Mouse (Mus musculus): ENCODE results near the gene Zfp747. TPM values are rescaled to one million over a fixed set of nuclear protein-coding genes. Genes with fewer than 3 reads are reported as not detected.

Gene Zfp747
- 22.1 TPM for total RNA-seq (2023)

DNA sequence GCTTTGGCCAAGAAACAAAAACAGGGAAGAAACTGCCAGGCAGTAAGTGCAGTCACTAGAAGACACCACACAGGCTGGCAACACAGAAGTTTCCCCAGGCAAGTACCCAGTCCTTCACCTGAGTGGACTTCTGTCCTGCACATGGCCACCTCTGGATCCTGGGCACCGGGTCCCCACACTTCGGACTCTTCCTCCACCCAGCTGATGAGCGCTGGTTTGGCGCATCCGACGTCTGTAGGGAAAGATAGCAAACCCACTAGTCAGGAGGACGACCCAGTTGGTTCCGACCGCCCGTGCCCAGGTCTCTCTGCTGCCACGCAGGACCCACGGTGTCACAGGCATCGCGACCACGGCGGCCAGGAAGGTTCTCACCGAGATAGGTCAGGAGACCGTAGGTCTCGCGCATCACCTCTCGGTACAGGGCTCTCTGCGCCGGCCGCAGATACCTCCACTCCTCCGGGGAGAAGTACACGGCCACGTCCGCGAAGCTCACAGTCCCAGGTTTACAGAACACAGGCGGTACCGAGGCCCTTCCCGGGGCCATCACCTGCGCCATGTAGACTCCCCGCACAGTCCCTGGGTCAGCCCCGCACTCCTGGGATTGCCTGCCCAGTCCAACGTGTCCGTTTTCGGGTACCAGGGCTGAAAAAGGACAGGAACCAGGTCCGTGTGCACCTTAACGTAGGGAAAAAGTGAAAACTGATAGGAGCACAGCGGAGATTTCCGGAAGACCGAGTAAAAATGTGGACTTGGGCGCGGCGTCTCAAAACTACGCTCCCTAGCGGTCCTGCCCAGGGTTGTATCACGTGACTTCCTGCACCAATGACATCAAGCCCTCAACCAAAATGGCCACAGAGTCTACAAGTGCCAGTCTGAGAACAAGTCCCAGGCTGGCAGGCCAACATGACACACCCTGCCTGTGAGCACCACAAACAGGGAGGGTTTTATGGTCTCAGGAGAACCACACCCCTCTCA, at the start of gene Zfp747:
Gene Zfp747, minus strand, starts transcription at position 780 of the 975 bp plus-strand sequence.

DNA sequence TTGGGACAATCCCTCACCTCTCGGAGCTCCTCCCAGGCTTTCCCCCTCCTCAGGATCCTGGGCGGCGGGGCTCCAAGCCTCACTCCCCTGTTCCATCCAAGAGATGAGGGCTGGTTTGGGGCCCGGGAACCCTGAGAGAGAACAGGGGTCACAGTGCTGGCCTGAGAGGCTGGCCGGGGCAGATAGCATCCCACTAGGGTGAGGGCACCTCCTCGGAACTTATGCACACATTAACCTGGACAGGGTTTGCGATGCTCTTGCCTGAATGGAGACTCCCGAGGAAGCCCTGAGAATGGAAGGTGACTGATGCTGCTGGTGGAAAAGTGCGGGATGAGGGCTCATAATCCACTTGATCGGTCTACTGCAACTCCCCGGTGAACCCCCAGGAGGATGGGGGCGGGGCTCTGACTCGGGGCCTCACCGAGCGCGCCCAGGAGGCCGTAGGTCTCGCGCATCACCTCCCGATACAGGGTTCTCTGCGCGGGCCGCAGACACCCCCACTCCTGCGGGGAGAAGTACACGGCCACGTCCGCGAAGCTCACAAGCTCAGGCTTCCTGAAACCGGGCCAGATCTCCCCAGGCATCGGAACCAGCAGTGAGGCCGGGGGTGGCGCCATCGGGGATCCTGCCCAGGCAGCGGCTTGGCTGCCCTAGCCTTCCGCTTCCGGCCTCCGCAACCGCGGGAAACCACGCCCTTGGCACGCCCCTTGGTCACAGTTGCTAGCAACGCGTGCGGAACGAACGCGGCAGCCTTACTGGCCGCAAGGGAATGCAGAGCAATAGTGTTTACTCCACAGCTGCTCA, 45.7 kb upstream of the Zfp747 start, which contains the start of gene Zfp688:
Gene Zfp688, minus strand, starts transcription at position 681 of the 804 bp plus-strand sequence.

DNA sequence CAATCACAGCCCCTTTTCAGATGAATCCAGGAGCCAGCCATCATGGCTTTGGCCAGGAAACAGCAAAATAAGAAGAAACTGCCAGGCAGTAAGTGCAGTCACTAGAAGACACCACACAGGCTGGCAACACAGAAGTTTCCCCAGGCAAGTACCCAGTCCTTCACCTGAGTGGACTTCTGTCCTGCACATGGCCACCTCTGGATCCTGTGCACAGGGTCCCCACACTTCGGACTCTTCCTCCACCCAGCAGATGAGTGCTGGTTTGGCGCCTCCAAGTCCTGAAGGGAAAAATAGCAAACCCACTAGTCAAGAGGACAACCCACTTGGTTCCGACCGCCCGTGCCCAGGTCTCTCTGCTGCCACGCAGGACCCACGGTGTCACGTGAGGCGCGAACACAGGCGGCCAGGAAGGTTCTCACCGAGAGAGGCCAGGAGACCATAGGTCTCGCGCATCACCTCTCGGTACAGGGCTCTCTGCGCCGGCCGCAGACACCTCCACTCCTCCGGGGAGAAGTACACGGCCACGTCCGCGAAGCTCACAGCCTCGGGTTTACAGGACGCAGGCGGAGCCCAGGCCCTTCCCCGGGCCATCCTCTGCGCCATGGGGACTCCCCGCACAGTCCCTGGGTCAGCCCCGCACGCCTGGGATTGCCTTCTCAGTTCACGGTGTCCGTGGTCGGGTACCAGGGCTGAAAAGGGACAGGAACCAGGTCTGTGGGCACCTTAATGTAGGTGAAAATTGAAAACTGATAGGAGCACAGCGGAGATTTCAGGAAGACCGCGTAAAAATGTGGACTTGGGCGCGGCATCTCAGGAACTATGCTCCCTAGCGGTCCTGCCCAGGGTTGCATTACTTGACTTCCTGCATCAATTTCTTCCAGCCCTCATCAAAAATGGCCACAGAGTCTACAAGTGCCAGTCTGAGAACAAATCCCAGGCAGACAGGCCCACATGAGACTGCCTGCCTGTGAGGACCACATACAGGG, 30.4 kb upstream of the Zfp747 start, which contains the start of gene Zfp764:
Gene Zfp764, minus strand, starts transcription at position 821 of the 986 bp plus-strand sequence.

DNA sequence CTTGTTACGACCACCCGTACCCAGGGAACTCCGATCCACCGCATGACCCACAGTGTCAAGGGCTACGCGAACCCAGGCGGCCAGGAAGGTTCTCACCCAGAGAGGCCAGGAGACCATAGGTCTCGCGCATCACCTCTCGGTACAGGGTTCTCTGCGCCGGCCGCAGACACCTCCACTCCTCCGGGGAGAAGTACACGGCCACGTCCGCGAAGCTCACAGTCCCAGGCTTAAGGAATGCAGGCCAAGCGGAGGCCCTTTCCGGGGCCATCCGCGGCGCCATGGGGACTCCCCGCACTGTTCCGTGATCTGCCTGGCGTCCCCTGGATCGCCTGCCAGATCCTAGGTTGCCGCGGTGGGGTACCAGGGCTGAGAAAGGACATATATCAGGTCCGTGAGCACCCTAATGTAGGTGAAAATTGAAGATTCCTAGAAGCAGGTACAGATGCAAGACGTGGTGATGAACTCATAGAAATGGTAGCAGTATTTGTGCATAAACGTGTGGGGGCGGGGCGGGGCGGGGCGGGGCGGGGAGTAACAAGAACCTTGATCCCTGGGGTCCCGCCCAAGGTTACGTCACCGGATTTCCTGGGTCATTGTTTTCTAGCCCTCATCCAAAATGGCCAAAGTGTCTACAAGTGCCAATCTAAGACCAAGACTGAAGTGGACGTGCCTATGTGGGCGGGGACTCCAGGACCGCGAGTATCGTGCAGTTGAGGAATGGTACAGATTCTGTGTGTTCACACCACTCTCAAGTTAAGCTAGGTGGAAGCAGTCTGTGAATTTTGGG, 17.5 kb upstream of the Zfp747 start, which contains the start of gene E430018J23Rik:
Gene E430018J23Rik, minus strand, starts transcription at position 473 of the 787 bp plus-strand sequence.

DNA sequence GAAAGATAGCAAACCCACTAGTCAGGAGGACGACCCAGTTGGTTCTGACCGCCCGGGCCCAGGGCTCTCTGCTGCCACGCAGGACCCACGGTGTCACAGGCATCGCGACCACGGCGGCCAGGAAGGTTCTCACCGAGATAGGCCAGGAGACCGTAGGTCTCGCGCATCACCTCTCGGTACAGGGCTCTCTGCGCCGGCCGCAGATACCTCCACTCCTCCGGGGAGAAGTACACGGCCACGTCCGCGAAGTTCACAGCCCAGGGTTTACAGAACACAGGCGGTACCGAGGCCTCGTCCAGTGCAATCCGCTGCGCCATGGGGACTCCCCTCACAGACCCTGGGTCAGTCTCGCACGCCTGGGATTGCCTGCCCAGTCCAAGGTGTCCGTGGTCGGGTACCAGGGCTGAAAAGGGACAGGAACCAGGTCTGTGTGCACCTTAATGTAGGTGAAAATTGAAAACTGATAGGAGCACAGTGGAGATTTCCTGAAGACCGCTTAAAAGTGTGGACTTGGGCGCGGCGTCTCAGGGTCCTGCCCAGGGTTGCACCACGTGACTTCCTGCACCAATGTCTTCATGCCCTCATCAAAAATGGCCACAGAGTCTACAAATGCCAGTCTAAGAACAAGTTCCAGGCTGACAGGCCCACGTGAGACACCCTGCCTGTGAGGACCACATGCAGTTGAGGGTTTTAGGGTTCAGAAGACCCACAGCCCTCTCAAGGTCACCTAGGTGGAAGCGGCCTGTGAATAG, 11.0 kb upstream of the Zfp747 start, which contains the start of gene 9130019O22Rik:
Gene 9130019O22Rik, minus strand, starts transcription at position 526 of the 752 bp plus-strand sequence.

DNA sequence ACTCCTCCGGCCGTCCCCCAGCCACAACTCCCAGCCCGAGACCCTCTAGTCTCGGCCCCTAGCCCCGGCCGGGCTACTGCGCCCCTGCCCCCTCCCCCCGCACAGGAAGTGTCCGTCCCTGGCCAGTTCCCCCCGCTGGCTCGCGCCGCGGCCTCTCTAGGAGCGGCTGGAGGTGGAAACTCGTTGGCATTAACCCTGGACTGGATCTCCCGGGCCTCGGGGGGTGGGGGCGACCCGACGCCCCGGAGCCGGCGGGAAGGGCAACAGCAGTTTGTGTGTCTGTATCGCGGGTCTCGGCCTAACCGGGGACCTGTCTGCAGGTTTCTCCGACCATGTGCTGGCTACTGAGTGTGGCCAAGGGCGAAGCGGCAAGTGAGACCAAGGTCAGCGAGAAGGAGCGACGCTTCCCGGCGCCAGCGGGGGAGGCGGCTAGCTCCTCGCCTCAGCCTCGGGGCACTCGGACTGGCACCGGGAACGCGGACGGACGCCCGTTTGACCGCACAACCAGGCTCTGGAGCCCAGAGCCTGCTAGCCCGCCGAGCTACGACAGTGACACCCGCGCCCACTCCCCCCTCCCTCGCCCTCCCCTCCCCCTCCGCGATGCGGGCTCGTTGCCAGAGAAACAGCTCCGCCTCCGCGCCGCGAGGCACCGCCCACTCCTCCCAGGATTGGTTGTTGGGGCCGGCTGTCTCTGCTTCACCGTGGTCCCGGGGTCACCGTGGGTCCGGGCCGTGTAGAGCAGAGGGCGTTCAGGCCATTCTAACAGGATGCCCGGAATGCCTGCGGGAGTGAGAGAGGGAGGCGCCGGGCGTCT, 30.1 kb downstream of the Zfp747 start, which contains the start of gene Zfp768:
Gene Zfp768, minus strand, starts transcription at position 78 of the 814 bp plus-strand sequence.

Other genes starting within 250 kb of the Zfp747 start
- gene Spn, start 238.2 kb downstream of the Zfp747 start, total RNA-seq (2023): 356 TPM
- 80.1 TPM for gene Cd2bp2, start 180.0 kb downstream of the Zfp747 start, total RNA-seq (2023)
- gene Tbc1d10b, start 167.6 kb downstream of the Zfp747 start, total RNA-seq (2023): 57.2 TPM
- 18.8 TPM for gene Mylpf, start 167.2 kb downstream of the Zfp747 start, total RNA-seq (2023)
- gene Zfp553, start 143.0 kb downstream of the Zfp747 start, total RNA-seq (2023): 12.1 TPM
- gene Sept1, start 142.9 kb downstream of the Zfp747 start, total RNA-seq (2023): 664 TPM
- gene Zfp771, start 131.8 kb downstream of the Zfp747 start, total RNA-seq (2023): 13.5 TPM
- 15.0 TPM for gene Dctpp1, start 115.3 kb downstream of the Zfp747 start, total RNA-seq (2023)
- 22.2 TPM for gene Sephs2, start 102.0 kb downstream of the Zfp747 start, total RNA-seq (2023)
- 195 TPM for gene Itgal, start 79.8 kb downstream of the Zfp747 start, total RNA-seq (2023)
- 0.24 TPM for gene Zfp768, start 30.5 kb downstream of the Zfp747 start, total RNA-seq (2023)
- gene 9130019O22Rik, start 11.1 kb upstream of the Zfp747 start, total RNA-seq (2023): 6.5 TPM
- 20.0 TPM for gene E430018J23Rik, start 17.6 kb upstream of the Zfp747 start, total RNA-seq (2023)
- gene Zfp764, start 30.8 kb upstream of the Zfp747 start, total RNA-seq (2023): 12.6 TPM
- gene Zfp688, start 46.0 kb upstream of the Zfp747 start, total RNA-seq (2023): 14.5 TPM
- gene Zfp689, start 73.1 kb upstream of the Zfp747 start, total RNA-seq (2023): 8.7 TPM
- gene Prr14, start 83.6 kb upstream of the Zfp747 start, total RNA-seq (2023): 139 TPM
- 225 TPM for gene Fbrs, start 103.1 kb upstream of the Zfp747 start, total RNA-seq (2023)
- 211 TPM for gene Srcap, start 135.9 kb upstream of the Zfp747 start, total RNA-seq (2023)
- 44.5 TPM for gene Gm42715, start 143.5 kb upstream of the Zfp747 start, total RNA-seq (2023)
- gene Tmem265, start 185.3 kb upstream of the Zfp747 start, total RNA-seq (2023): not detected
- 129 TPM for gene Phkg2, start 197.3 kb upstream of the Zfp747 start, total RNA-seq (2023)
- gene Ccdc189, start 212.5 kb upstream of the Zfp747 start, total RNA-seq (2023): not detected
- gene Rnf40, start 212.7 kb upstream of the Zfp747 start, total RNA-seq (2023): 142 TPM
- 1.8 TPM for gene Zfp629, start 239.7 kb upstream of the Zfp747 start, total RNA-seq (2023)

Data from CD4-positive naive resting alpha-beta T cell, adult 57 days (primary cell).